Mouse (Mus musculus): ENCODE data around the gene Pm20d2. TPM values are rescaled to one million over a fixed set of nuclear protein-coding genes. Genes with fewer than 3 reads are reported as not detected.

The Pm20d2 gene
- polyA plus RNA-seq, 1 experiment from 2014 or later = 0.09 TPM

Other genes with a start within 250 kb of the Pm20d2 start
- gene Ankrd6, start 238.9 kb downstream of the Pm20d2 start, polyA plus RNA-seq (2015; fragmentation: Nextera tagmentation; extraction: Ambion mirVana) = 0.60 and 0.67 TPM in 2 replicates
- gene Rragd, start 206.7 kb downstream of the Pm20d2 start, polyA plus RNA-seq (2015; fragmentation: Nextera tagmentation; extraction: Ambion mirVana) = 1.9 and 2.3 TPM in 2 replicates
- gene Ube2j1, start 158.3 kb downstream of the Pm20d2 start, polyA plus RNA-seq (2015; fragmentation: Nextera tagmentation; extraction: Ambion mirVana) = 25.0 and 30.2 TPM in 2 replicates
- gene Gabrr2, start 126.7 kb downstream of the Pm20d2 start, polyA plus RNA-seq (2015; fragmentation: Nextera tagmentation; extraction: Ambion mirVana) = 0.12 TPM in 1 of 2 replicates, not detected in the other
- gene Gabrr1, start 57.2 kb downstream of the Pm20d2 start, polyA plus RNA-seq (2015; fragmentation: Nextera tagmentation; extraction: Ambion mirVana) = not detected in 2 replicates
- 0.07 and 0.13 TPM in 2 replicates for gene Srsf12, start 19.3 kb upstream of the Pm20d2 start, polyA plus RNA-seq (2015; fragmentation: Nextera tagmentation; extraction: Ambion mirVana)
- 46.9 and 52.0 TPM in 2 replicates for gene Pnrc1, start 100.4 kb upstream of the Pm20d2 start, polyA plus RNA-seq (2015; fragmentation: Nextera tagmentation; extraction: Ambion mirVana)
- gene Rngtt, start 120.6 kb upstream of the Pm20d2 start, polyA plus RNA-seq (2015; fragmentation: Nextera tagmentation; extraction: Ambion mirVana) = 13.2 and 14.5 TPM in 2 replicates

Measured in liver, embryonic 15.5 days (tissue).